Mouse (Mus musculus) monocyte, adult 5-6 weeks (primary cell): ENCODE results near the gene Zbtb14. TPM values are rescaled to one million over a fixed set of nuclear protein-coding genes. Genes with fewer than 3 reads are reported as not detected.

Experiments
- ATAC-seq: fragments of 153-309, 156-312 bp; replicated peaks from 2 replicates; pipeline ENCODE4 v1.8.0; 2017; ENCODE audit warnings: mild to moderate bottlenecking; ENCODE audit not compliant: low TSS enrichment, insufficient number of reproducible peaks, severe bottlenecking, poor library complexity, low FRiP score
- total RNA-seq: library from RNA; stranded (forward); fragments of 200-1000, 200-491, 200-594 nt; gene quantifications from 3 replicates; pipeline ENCODE4 v1.2.3, GENCODE M21; 2017

The Zbtb14 gene
- 23.5 to 26.0 TPM (median 24.5 TPM) in 3 replicates for total RNA-seq

DNA sequence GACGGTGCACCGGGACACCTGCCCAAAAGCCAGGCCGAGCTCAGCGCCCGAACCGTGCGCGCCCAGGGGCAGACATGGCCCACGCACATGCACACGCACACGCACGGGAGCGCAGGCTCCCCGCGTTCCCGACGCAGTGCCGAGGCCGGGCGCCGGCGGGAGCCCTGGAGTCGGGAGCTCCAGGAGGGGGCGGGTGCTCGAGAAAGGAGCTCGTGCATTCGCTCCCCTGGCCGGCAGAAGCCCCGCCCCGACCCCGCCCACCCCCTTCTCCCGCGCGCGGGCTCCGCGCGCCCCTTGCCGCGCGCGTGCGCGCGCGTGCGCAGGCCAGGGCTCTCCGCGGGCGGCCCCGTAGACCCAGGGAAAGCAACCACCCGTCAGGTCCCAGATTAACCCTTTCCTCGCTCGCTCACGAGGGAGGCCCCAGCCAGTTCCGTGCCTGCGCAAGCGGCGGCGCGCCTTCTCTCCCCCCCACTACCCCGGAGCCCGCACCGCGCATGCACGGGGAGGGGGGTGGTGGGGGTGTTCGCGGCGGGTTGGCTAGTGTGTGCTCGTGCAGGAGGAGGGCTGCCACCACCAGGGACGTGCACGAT, at the start of gene Zbtb14:
TSS of gene Zbtb14 (plus strand) at position 540 of the 590 bp plus-strand sequence.
- peak; percentile 79 for ATAC-seq

DNA sequence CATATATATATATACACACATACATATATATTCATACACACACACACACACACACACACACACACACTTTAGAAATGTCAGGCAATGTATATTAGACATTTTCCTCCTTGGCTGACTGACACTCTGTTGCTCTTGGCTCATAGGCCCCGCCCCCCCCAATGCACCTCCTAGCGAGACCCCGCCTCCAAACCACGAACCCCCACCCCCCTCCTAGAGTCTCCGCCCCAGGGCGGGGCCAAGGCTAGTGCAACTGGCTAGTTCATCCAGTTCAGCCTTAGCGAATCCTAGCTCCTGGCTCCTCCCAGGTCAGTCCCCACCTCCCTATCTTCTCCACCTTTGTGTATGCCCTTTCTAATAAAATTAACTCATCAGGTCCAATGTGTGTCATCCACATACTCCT, 36.8 kb upstream of the Zbtb14 start:
- no peak for ATAC-seq

DNA sequence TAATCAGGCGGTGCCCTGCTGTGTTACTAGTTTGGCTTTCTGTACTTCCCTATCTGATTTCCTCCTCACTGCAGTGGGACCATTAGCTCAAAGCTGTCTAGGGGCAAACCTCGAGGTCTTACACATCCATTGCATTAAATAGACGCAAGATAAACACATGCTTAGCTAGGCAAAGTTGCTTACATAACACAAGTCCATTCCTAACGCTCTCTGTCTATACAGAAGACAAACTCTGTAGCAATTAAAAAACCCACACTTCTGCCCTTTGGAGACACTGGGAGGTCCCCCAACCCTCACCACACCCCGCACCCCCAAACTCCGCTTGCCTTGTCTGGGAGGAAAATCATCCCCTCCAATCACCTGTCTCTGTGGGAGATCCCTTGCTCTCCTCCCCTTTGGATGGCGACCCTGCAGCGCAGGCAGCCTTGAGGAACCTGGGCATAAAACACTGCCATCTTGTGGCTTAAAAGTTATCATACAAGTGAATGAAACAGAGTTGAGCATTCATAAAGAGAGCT, 33.8 kb upstream of the Zbtb14 start:
- no peak for ATAC-seq

DNA sequence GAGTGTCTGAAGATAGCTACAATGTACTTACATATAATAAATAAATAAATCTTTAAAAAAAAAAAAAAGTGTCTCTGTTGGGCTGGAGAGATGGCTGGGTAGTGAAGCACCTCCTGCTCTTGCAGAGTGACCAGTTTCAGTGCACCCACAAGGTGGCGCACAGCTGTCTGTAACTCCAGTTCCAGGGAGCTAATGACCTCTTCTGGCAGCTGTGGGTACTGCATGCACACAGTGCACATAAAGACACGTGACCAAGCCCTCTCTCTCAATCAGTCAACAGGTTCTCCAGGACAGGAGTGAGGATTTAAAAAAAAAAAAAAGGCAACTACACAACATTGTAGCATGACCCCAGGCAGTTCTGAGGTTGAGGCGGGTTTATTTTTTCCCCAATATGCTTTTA, 17.8 kb upstream of the Zbtb14 start:
- peak; percentile 53; the same call in 1 of the 2 replicates for ATAC-seq

DNA sequence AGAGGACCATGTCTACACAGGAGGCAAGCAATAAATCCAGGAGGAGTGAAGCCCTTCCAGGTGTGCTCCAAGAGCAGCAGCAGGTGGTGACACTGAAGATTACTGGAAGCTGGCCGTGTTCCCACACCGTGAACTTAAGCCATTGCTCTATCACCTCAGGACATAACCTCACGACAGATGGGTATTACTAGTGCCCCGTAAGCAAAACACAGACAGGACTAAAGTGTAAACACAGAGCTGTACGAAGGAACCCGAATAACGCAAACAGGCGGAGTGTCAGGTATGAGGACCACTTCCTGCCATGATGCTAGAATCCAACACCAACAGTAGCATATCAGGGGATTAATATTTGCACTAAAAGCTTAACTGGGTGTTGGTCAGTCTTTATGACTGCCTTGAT, 2.0 kb upstream of the Zbtb14 start:
- no peak for ATAC-seq

DNA sequence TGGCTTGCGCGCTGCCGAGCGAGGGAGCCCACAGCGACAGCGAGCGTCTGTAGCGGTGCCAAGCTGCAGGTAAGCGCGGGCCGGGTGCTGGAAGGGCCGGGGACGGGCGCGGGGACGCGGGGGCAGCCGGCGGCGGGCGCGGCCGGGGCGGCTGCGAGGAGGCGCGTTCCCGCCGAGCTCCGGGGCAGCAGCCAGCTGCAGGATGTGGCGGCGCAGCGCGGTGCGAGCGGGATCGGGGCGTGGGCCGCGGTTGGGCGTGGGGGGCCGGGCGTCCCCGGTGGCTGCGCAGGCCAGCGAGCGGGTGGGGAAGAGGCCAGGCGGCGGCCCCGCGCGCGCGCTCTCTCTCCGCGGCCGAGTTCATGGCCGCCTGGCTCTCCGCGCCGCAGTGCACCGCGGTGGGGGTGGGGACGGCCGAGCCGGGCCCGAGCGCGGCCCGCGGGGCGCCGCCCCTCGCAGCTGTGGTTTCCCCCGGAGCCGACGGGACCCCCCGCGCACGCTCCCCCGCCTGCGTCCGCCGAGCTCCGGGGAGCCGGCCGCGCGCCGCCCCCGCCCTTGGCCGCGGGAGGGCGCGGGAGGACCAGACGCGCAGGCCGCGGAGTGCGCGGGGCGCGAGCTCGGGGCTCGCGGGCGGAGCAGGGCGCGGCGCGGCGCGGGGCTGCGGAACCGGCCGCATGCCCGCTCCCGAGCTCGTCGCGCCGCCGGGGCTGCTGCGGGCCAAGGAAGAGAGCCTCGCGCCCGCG, 521 bp downstream of the Zbtb14 start:
- no peak for ATAC-seq

DNA sequence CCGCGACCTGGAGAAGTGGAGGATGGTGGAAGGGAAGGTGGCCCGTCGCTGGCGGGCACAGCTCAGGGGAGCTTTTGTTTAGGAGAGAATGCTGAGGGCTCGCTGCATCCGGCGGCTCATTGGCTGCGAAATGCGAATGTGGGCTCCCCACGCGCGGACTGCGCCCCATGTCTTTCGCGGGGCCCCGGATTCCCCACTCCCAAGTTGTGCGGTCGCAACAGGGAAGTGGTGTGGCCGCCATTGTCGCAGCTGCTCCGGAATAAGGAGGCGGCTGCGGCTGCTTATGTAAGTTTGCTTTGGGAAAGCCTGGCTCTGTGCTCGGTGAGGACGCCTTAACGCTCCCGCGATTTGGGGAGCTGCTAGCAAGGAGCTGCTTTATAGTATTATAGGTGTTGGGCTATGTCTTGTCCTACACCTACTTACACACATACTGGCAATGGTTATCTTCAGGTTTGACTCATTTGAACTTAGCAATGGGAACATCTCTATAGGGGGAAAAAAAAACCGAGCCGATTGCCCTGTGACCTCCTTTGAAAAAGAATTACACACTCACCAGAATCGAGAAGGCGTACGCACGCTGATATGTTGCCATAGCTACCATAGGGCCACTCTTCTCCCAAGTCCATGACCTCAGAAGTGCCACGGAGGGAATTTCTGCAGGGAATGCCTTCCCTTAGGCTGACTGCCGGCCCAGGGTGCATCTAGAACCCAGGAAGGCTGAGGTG, 1.3 kb downstream of the Zbtb14 start:
- ATAC-seq, result peak; percentile 15; the same call in 1 of the 2 replicates

DNA sequence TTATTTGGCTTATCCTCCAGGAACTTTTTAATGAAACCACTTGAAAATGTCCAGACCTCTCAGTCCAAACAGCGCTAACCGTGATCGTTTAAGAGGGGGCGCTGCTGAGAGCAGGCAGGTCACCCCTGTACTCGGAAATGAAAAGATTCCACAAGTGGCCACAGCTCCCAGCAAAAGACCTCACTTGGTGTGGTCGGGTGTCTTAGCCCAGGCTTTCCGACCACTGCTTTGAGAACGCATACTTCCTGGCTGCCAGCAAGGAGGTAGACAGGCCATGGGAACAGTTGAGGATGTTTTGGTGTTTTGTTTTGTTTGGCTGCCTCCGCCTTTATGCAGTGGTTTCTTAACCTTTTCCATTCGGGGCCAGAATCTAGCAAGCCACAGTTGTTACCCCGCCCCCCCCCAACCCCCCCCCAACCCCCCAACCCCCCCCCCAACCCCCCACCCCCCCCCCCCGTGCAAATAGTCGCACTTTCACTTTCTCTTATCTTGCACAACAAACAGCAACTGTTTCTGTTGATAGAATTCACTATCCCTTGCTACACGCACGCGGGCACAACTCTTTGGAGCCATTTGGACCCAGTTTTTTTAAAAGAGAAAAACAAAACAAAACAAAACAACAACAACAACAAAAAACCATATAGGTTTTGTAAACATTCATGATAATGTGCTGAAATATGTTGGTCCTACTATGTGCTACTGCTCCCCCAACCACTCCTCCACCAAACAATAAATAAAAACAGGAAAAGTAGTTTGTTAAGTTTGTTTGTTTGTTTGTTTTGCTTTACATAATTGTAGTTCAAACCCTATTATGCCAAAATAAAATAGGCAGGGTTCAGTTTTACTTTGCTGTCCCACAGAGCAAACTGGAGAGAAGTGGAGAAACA, 13.5 kb downstream of the Zbtb14 start:
- peak; percentile 69 for ATAC-seq

DNA sequence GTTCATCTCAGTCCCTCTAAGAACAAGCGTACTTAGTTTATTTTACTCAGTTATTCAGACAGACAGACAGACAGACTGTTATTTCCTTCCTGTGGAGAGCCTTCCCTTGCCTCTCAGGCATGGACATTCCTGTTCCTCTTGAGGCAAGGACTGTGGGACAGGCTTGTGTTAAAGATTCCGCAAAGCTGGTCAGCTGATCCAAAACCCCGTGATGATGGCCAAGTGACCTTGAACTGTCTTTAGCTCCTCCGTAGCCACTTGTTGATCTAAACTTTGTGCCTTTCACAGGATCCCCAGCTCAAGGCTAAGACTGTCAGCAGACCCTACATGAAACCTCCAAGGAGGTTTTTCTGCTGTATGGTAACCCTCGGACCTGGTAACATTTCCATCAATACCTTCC, 14.3 kb downstream of the Zbtb14 start:
- ATAC-seq, result no peak

DNA sequence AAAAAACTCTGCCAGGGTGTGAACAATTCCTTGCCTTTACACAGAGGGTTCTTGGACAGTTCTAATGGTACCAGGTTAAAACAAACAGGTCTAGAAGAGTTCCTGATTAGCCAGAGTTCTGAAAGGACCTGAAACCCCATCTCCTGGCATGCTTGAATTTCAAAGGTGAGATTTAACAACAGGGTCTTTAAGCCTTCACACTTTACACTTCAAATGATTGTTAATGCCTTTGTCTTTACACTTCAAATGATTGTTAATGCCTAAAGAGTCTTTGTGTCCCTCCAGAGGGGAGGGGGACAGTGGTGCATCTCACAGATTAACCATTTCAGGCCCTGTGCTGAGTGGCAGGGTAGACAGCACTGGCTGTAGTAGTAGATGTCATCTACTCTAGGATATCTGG, 15.2 kb downstream of the Zbtb14 start:
- ATAC-seq, result no peak

DNA sequence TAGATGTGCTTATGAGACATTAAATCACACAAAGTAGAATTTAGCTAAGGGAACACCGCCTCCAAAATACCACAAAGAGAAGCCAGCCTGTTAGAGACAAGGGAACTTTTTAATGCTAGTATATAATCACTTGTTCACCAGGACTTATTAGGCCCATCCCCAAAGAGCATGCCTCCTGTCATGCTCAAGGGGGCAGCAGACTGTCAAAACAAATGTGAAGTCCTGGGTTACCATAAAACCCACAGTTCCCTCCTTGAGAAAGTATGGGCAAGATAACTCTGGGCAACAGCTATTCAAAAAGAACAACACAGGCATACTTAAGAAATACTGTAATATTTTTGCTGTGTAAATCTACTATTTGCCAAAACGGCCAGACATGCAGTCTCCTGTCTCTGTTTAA, 18.3 kb downstream of the Zbtb14 start:
- ATAC-seq, result no peak

DNA sequence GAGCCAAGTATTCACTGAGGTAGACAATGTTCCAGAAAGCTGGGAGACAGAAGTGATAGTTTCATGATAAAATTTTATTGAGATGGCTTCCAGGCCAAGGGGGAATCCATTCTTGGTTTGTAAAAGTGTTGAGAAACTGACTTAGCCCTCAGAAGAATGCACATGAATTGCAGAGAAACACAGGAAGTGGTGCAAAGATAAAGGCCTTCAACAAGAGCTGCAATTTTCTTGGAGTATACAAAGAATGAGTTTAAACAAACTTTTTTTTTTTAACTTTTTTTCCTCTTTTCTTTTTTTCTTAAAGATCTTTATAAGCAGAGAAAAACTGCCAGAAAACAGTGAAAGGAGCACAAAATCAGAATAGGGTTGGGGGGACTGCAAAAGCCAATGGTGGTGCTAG, 33.3 kb downstream of the Zbtb14 start:
- no peak for ATAC-seq

DNA sequence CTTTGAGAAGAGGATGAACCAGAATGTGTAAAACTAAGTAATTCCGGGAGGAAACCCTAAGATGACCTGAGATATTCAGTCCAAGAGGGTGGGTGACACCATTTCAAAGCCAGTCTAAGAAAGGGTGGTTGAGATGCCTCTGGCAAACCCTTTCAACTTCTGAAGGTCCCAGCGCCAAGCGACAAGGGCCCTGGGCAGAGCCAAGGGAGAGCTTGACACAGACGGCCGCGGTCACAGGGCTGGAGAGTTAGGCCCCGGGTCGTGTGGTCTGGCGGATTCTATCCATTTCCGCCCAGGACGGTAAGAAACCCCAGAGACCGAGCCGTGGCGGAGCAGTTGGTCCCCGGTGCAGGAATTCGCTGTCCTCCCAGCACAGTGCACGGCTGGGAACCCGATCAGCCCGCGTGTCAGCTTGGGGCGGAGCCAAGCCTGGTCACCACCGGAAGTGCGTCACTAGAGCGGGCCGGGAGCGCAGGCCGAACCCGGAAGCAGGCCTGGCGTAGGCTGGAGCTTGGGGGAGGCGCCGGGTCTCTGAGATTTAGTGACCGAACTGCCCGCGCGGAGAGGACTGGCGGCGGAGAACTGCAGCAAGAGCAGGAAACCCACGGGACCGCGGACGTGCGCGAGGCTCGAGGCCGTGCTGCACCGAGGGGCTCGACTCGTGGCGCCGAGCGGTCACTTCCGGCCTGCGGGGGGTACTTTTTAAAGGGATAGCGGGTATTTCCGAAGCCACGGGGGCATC, 34.2 kb downstream of the Zbtb14 start:
- ATAC-seq, result peak; percentile 96

DNA sequence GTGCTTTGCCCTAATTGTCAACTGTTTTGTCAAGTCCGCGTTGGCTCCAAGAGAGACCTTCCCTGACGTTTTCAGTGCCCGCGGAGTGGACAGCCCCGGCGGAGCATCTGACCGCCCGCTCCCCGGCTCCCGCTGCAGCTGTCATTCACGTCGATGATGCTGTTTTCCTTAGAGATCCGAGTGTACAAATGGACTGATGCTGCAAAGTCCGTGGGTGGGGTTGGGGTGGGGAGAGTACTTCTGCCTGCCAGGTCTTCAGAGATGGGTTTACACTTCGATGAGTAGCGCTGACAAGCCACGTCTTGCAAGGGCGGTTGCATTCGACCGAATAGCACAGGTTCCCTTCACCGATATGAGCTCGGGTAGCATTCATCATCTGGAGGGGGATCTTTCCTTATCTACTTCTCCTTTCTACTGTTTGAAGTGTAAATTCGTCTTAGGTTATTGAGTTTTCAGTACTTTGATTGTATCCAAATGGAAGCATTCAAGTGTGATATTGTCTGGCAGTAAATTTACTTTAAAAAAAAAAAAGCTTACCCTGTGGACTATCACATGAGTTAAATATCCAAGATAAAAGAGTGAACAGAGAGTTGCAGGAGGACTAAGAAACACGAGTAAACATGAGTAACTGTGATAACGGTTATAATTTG, 35.0 kb downstream of the Zbtb14 start:
- ATAC-seq, result no peak

DNA sequence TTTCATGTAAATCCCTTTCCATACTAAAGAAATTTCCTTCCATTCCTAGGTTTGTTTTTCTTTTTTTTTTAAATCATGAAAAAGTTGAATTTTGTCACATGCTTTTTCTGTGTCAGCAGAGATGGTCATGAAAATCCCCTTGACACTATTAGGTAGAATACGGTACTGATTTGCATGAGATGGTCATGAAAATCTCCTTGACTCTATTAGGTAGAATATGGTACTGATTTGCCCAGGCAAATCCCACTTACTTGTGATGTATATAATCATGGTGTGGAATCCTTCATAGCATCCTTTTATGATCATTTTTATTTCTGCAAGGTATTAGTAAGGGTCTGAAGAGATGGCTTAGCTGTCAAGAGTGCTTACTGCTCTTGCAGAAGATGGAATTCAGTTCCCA, 38.7 kb downstream of the Zbtb14 start:
- no peak for ATAC-seq

DNA sequence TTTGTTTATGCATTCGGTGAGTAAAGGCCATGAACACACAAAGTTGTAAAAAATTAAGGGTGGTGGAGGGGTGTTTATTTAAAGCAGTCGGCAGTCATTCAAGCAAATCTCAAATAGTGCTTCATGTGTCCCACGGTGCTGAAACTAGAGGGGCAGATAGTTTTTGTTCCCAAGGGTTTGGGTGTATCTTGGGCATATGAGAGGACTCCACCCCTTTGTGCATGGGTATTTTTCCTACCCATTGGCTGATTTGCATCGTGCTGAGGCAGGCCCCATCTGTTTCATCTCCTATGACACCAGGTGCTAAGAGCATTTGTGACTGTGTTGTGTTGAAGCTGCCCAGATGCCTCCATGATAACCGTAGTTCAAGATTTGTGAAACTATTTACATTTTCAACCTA, 55.0 kb downstream of the Zbtb14 start:
- no peak for ATAC-seq

DNA sequence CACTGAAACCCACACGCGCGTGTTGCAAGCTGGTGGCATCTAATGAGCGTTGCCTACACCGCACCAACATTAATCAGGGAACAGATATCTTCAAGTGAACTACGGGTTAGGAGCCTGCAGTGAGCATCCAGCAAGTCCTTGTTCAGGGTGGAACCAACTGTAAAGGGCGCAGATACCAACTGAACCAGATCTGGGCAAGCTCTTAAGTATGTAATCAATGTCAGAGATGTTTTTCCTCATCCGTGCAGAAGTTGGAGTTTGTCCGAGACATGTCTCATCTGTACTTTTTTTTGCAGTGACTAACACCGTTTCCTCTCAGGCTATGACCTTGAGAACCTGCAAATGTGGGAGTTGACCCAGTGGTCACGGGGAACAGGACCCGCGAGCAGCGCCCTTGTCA, 55.6 kb downstream of the Zbtb14 start:
- no peak for ATAC-seq
